Mouse (Mus musculus) cerebellum, adult 2 months (tissue): ENCODE data around the gene Glra2. TPM values are rescaled to one million over a fixed set of nuclear protein-coding genes. Genes with fewer than 3 reads are reported as not detected.

Experiments used
- DNase-seq, 2 experiments: peaks; one replicate each; pipeline ENCODE4 v3.0.0; 2021
- H3K27ac ChIP-seq: fragments of 200-500 bp; 2 replicates; pipeline ENCODE4 v1.5.1; 2012; ENCODE audit warnings: low read length, control low read depth, inconsistent platforms; ENCODE audit not compliant: insufficient read depth
- H3K27me3 ChIP-seq: fragments of 200-500 bp; 2 replicates; pipeline ENCODE4 v1.6.1; 2012; ENCODE audit warnings: inconsistent platforms, mild to moderate bottlenecking, low read length, moderate library complexity; ENCODE audit not compliant: control insufficient read depth, insufficient read depth
- H3K4me1 ChIP-seq: fragments of 200-500 bp; 2 replicates; pipeline ENCODE4 v1.6.1; 2011; ENCODE audit warnings: low read length; ENCODE audit not compliant: control insufficient read depth, insufficient read depth
- H3K4me3 ChIP-seq: fragments of 200-500 bp; replicated peaks from 2 replicates; pipeline ENCODE3; 2011; ENCODE audit warnings: mild to moderate bottlenecking, low read depth, low read length, control low read depth; ENCODE audit not compliant: insufficient read depth
- CTCF ChIP-seq: fragments of 200-500 bp; IDR thresholded peaks from 2 replicates; pipeline ENCODE4 v1.5.1; 2011; ENCODE audit warnings: low read depth, mild to moderate bottlenecking, control low read depth, low read length, moderate library complexity, borderline replicate concordance; ENCODE audit not compliant: insufficient read depth
- POLR2A ChIP-seq: fragments of 200-500 bp; IDR thresholded peaks from 2 replicates; pipeline ENCODE4 v1.6.1; 2011; ENCODE audit warnings: low read length, control low read depth, borderline replicate concordance; ENCODE audit not compliant: insufficient read depth
- WGBS: fragments of 180-500 bp; shearing (Covaris S2); methylation state at CpG from one replicate; pipeline ENCODE4 v1.1.7; 2018; 5-methylcytosine and 5-hydroxymethylcytosine counted together
- polyA plus RNA-seq: library from polyadenylated mRNA; depleted of rRNA; stranded (reverse); fragments of >200 nt; gene quantifications from 2 replicates; pipeline ENCODE4 v1.2.3, GENCODE M21; 2012

The Glra2 gene
- polyA plus RNA-seq, 1 experiment, result 4.2 TPM

- no peak overlapping the region for H3K27ac ChIP-seq
- H3K27me3 ChIP-seq, result no peaks in the 10 kb centered on the region
- no peak for DNase-seq
- TF ChIP-seq POLR2A (no peak), CTCF (no peak)
- no peak overlapping the region for H3K4me3 ChIP-seq
- H3K4me1 ChIP-seq, result no peaks in the 10 kb centered on the region
- 14% methylated on average over 1 of the region's 1 CpGs for WGBS
These were observed 223.0 kb downstream of the Glra2 start for GRCm38 (mm10) chrX:165104171-165104570.
